In the genomic region with DNA sequence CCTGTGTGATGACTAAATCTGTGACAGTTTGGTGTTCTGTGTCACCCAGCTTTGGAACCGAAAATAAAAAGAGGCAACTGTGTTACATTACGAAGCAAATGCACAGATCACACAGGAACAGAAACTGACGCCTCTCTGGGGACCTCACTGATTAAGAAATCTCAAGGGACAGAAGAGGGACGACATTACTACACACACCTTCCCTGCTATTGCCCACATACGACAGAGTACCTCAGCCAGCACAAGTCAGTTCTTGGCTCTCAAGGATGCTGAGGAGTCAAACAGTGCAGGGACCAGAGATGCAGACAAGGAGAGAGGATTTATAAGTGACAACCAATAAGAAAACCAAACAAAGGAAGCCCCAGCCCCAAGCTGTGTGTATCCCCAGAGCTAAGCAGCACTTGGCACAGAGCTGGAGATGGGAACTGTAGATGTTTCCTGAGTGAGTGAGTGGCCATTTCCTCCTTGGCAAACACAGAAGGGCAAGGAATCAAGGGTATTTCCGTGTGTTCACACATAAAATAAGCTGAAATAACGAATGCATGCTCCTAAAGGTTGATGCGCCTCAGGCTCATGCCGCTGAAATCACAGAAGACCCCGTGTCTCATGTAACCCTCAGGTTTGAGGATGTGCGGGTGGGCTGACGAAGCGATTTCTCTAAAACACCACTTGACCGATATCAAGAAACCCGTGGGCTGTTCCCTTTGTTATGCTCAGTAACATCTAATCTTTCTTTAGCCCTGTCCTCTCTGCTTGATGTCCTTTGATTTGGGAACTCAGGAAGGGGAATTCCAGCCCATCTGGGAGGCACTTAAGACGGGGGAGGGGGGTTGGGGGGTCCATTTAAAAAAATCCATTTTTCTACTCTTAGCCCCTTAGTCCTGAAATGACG, we compare ENCODE assay signal across 9 mouse cellular contexts. TPM values are rescaled to one million over a fixed set of nuclear protein-coding genes. Genes with fewer than 3 reads are reported as not detected.
DNase-seq lines count a peak whose midpoint lies in the region; ATAC-seq and TF ChIP-seq lines count a peak whose summit lies in the region.
"Had no signal": no experiment of that assay in that cellular context is flagged by ENCODE, and none has a peak within 500 bp of the region (broad histone marks: within the 10 kb centered on the region; RNA-seq: fewer than 3 reads in every experiment).

No protein-coding gene starts in this region.

- H3K4me2 ChIP-seq in stomach, embryonic 15.5 days: 0 out of 2 replicates have a peak overlapping the region, but pooled peaks have one; percentile 21
- no peak overlapping the region for H3K4me2 ChIP-seq in stomach, postnatal 0 days (replicated peaks; ENCODE audit: low read depth)
- peak overlapping the region; percentile 14 for H3K4me2 ChIP-seq in heart, embryonic 16.5 days (ENCODE audit: low read depth, low read length)
- H3K4me2 ChIP-seq in forebrain, embryonic 16.5 days (ENCODE audit: low read length): no peak overlapping the region
- no peak overlapping the region for H3K4me2 ChIP-seq in forebrain, embryonic 15.5 days (replicated peaks)

- no peaks in the 10 kb centered on the region for H3K27me3 ChIP-seq in stomach, embryonic 15.5 days (replicated peaks)
- no peaks in the 10 kb centered on the region for H3K27me3 ChIP-seq in stomach, postnatal 0 days (ENCODE audit: control insufficient read depth, insufficient read depth, low read length)
- no peaks in the 10 kb centered on the region for H3K27me3 ChIP-seq in heart, embryonic 16.5 days (ENCODE audit: control insufficient read depth, insufficient read depth, low read length)
- no peaks in the 10 kb centered on the region for H3K27me3 ChIP-seq in forebrain, embryonic 16.5 days (replicated peaks; ENCODE audit: control insufficient read depth, insufficient read depth, low read length)
- H3K27me3 ChIP-seq in forebrain, embryonic 15.5 days: no peaks in the 10 kb centered on the region

- H3K36me3 ChIP-seq in stomach, embryonic 15.5 days: no peaks in the 10 kb centered on the region
- no peaks in the 10 kb centered on the region for H3K36me3 ChIP-seq in stomach, postnatal 0 days (ENCODE audit: control insufficient read depth, insufficient read depth, low read length)
- H3K36me3 ChIP-seq in heart, embryonic 16.5 days (ENCODE audit: control insufficient read depth, insufficient read depth): no peaks in the 10 kb centered on the region
- H3K36me3 ChIP-seq in forebrain, embryonic 16.5 days (ENCODE audit: control insufficient read depth, insufficient read depth): no peaks in the 10 kb centered on the region
- H3K36me3 ChIP-seq in forebrain, embryonic 15.5 days: no peaks in the 10 kb centered on the region

- no peak overlapping the region for H3K9ac ChIP-seq in stomach, embryonic 15.5 days
- no peak overlapping the region for H3K9ac ChIP-seq in stomach, postnatal 0 days (ENCODE audit: low read length)
- H3K9ac ChIP-seq in heart, embryonic 16.5 days (ENCODE audit: low read length): no peak overlapping the region
- H3K9ac ChIP-seq in forebrain, embryonic 16.5 days (replicated peaks; ENCODE audit: low read depth, low read length): no peak overlapping the region
- H3K9ac ChIP-seq in forebrain, embryonic 15.5 days (replicated peaks): no peak overlapping the region

- H3K4me3 ChIP-seq in stomach, embryonic 15.5 days (replicated peaks): no peak overlapping the region
- no peak overlapping the region for H3K4me3 ChIP-seq in stomach, postnatal 0 days (ENCODE audit: low read depth, low read length)
- no peak overlapping the region for H3K4me3 ChIP-seq in heart, embryonic 16.5 days (ENCODE audit: low read length)
- no peak overlapping the region for H3K4me3 ChIP-seq in forebrain, embryonic 16.5 days (replicated peaks; ENCODE audit: low read length)
- H3K4me3 ChIP-seq in forebrain, embryonic 15.5 days: no peak overlapping the region
- H3K4me3 ChIP-seq: layer of hippocampus, adult 2 months had no signal

- no peak for TF ChIP-seq EP300 in stomach, postnatal 0 days (optimal IDR thresholded peaks at IDR 0.05)

- H3K9me3 ChIP-seq in stomach, embryonic 15.5 days: no peaks in the 10 kb centered on the region
- H3K9me3 ChIP-seq in stomach, postnatal 0 days (ENCODE audit: control insufficient read depth, low read length): no peaks in the 10 kb centered on the region
- H3K9me3 ChIP-seq in heart, embryonic 16.5 days (replicated peaks; ENCODE audit: control insufficient read depth, low read length): no peaks in the 10 kb centered on the region
- no peaks in the 10 kb centered on the region for H3K9me3 ChIP-seq in forebrain, embryonic 16.5 days (ENCODE audit: control insufficient read depth, low read length)
- no peaks in the 10 kb centered on the region for H3K9me3 ChIP-seq in forebrain, embryonic 15.5 days

- TF ChIP-seq CTCF in stomach, postnatal 0 days (IDR thresholded peaks at IDR 0.05; ENCODE audit: low read depth): no peak

- no peak for ATAC-seq in stomach, embryonic 15.5 days (ENCODE audit: insufficient read depth, low FRiP score, low read depth)
- ATAC-seq in stomach, postnatal 0 days (ENCODE audit: low FRiP score, low TSS enrichment): no peak
- ATAC-seq in heart, embryonic 16.5 days (replicated peaks; ENCODE audit: extremely low read depth, insufficient read depth, low FRiP score): no peak; the same call in 1 of the 2 replicates
- ATAC-seq in forebrain, embryonic 16.5 days: no peak
- no peak for ATAC-seq in forebrain, embryonic 15.5 days (replicated peaks)

- H3K27ac ChIP-seq in stomach, embryonic 15.5 days: peak overlapping the region; percentile 21; the same call in 1 of the 2 replicates
- H3K27ac ChIP-seq in stomach, postnatal 0 days (replicated peaks): no peak overlapping the region
- H3K27ac ChIP-seq in heart, embryonic 16.5 days (ENCODE audit: low read length): peak overlapping the region; percentile 38
- no peak overlapping the region for H3K27ac ChIP-seq in forebrain, embryonic 16.5 days (ENCODE audit: low read length)
- no peak overlapping the region for H3K27ac ChIP-seq in forebrain, embryonic 15.5 days (replicated peaks)
- H3K27ac ChIP-seq: layer of hippocampus, adult 2 months had no signal

- DNase-seq in stomach, postnatal 0 days (ENCODE audit: low spot score): no peak
- peak; percentile 44 for DNase-seq in lung, postnatal 14 days
- DNase-seq in embryo, embryonic 10.5 days (ENCODE audit: low spot score): no peak
- DNase-seq: embryo, embryonic 11 days had no signal

- WGBS in stomach, embryonic 15.5 days: 63% methylated on average over 17 of the region's 17 CpGs
- 67% methylated on average over 17 of the region's 17 CpGs for WGBS in stomach, postnatal 0 days
- 49% methylated on average over 17 of the region's 17 CpGs for WGBS in heart, embryonic 16.5 days
- WGBS in forebrain, embryonic 16.5 days: 73% methylated on average over 17 of the region's 17 CpGs
- 73% methylated on average over 17 of the region's 17 CpGs for WGBS in forebrain, embryonic 15.5 days

- no peaks in the 10 kb centered on the region for H3K4me1 ChIP-seq in stomach, embryonic 15.5 days
- no peaks in the 10 kb centered on the region for H3K4me1 ChIP-seq in stomach, postnatal 0 days (replicated peaks; ENCODE audit: control insufficient read depth, insufficient read depth)
- peaks cover 2% of the 10 kb centered on the region for H3K4me1 ChIP-seq in heart, embryonic 16.5 days (ENCODE audit: control insufficient read depth, insufficient read depth, low read length)
- H3K4me1 ChIP-seq in forebrain, embryonic 16.5 days (replicated peaks; ENCODE audit: control insufficient read depth, insufficient read depth, low read length): no peaks in the 10 kb centered on the region
- H3K4me1 ChIP-seq in forebrain, embryonic 15.5 days: no peaks in the 10 kb centered on the region

RNA-seq across cellular contexts. Expression of gene Cep19, which starts 25.1 kb away (rescaled TPM):
- polyA plus RNA-seq in stomach, embryonic 15.5 days (2015; fragmentation: Nextera tagmentation; extraction: Ambion mirVana): 26.6 and 27.8 TPM in 2 replicates
- 19.0 and 19.1 TPM in 2 replicates for polyA plus RNA-seq in stomach, postnatal 0 days (2015; fragmentation: Nextera tagmentation; extraction: Ambion mirVana)
- polyA plus RNA-seq in heart, embryonic 16.5 days (2015; fragmentation: Nextera tagmentation; extraction: Ambion mirVana): 21.7 and 26.3 TPM in 2 replicates
- 48.4 and 56.3 TPM in 2 replicates for polyA plus RNA-seq in forebrain, embryonic 16.5 days (2015; fragmentation: Nextera tagmentation; extraction: Ambion mirVana)
- 41.7 and 45.7 TPM in 2 replicates for polyA plus RNA-seq in forebrain, embryonic 15.5 days (2015; fragmentation: Nextera tagmentation; extraction: Ambion mirVana)

RNA-seq across cellular contexts. Expression of gene Pigx, which starts 25.1 kb away (rescaled TPM):
- 89.0 and 91.8 TPM in 2 replicates for polyA plus RNA-seq in stomach, embryonic 15.5 days (2015; fragmentation: Nextera tagmentation; extraction: Ambion mirVana)
- 69.8 and 71.8 TPM in 2 replicates for polyA plus RNA-seq in stomach, postnatal 0 days (2015; fragmentation: Nextera tagmentation; extraction: Ambion mirVana)
- 63.6 and 73.0 TPM in 2 replicates for polyA plus RNA-seq in heart, embryonic 16.5 days (2015; fragmentation: Nextera tagmentation; extraction: Ambion mirVana)
- 121 and 122 TPM in 2 replicates for polyA plus RNA-seq in forebrain, embryonic 16.5 days (2015; fragmentation: Nextera tagmentation; extraction: Ambion mirVana)
- polyA plus RNA-seq in forebrain, embryonic 15.5 days (2015; fragmentation: Nextera tagmentation; extraction: Ambion mirVana): 130 TPM in 2 replicates

RNA-seq across cellular contexts. Expression of gene Nrros, which starts 40.7 kb away (rescaled TPM):
- 16.3 and 19.5 TPM in 2 replicates for polyA plus RNA-seq in stomach, embryonic 15.5 days (2015; fragmentation: Nextera tagmentation; extraction: Ambion mirVana)
- polyA plus RNA-seq in stomach, postnatal 0 days (2015; fragmentation: Nextera tagmentation; extraction: Ambion mirVana): 8.2 TPM in 2 replicates
- 18.1 and 20.5 TPM in 2 replicates for polyA plus RNA-seq in heart, embryonic 16.5 days (2015; fragmentation: Nextera tagmentation; extraction: Ambion mirVana)
- 9.0 TPM in 2 replicates for polyA plus RNA-seq in forebrain, embryonic 16.5 days (2015; fragmentation: Nextera tagmentation; extraction: Ambion mirVana)
- 7.8 and 8.2 TPM in 2 replicates for polyA plus RNA-seq in forebrain, embryonic 15.5 days (2015; fragmentation: Nextera tagmentation; extraction: Ambion mirVana)

RNA-seq across cellular contexts. Expression of gene Pak2, which starts 45.5 kb away (rescaled TPM):
- 33.6 and 36.6 TPM in 2 replicates for polyA plus RNA-seq in stomach, embryonic 15.5 days (2015; fragmentation: Nextera tagmentation; extraction: Ambion mirVana)
- 22.2 and 23.6 TPM in 2 replicates for polyA plus RNA-seq in stomach, postnatal 0 days (2015; fragmentation: Nextera tagmentation; extraction: Ambion mirVana)
- polyA plus RNA-seq in heart, embryonic 16.5 days (2015; fragmentation: Nextera tagmentation; extraction: Ambion mirVana): 23.9 and 26.5 TPM in 2 replicates
- 42.9 and 50.9 TPM in 2 replicates for polyA plus RNA-seq in forebrain, embryonic 16.5 days (2015; fragmentation: Nextera tagmentation; extraction: Ambion mirVana)
- polyA plus RNA-seq in forebrain, embryonic 15.5 days (2015; fragmentation: Nextera tagmentation; extraction: Ambion mirVana): 45.4 and 46.1 TPM in 2 replicates

RNA-seq across cellular contexts. Expression of gene Bex6, which starts 54.9 kb away (rescaled TPM):
- 0.30 and 0.33 TPM in 2 replicates for polyA plus RNA-seq in stomach, embryonic 15.5 days (2015; fragmentation: Nextera tagmentation; extraction: Ambion mirVana)
- polyA plus RNA-seq in stomach, postnatal 0 days (2015; fragmentation: Nextera tagmentation; extraction: Ambion mirVana): not detected in 2 replicates
- polyA plus RNA-seq in heart, embryonic 16.5 days (2015; fragmentation: Nextera tagmentation; extraction: Ambion mirVana): 0.47 and 1.1 TPM in 2 replicates
- not detected in 2 replicates for polyA plus RNA-seq in forebrain, embryonic 16.5 days (2015; fragmentation: Nextera tagmentation; extraction: Ambion mirVana)
- not detected in 2 replicates for polyA plus RNA-seq in forebrain, embryonic 15.5 days (2015; fragmentation: Nextera tagmentation; extraction: Ambion mirVana)

Comparison
In these comparisons a context has a peak if more than half of its experiments do, and no peak if none do; other contexts are left out.
1. H3K27ac ChIP-seq: peak in stomach, embryonic 15.5 days (single experiment) and heart, embryonic 16.5 days (single experiment); none in stomach, postnatal 0 days (single experiment), forebrain, embryonic 16.5 days (single experiment) and forebrain, embryonic 15.5 days (single experiment).
2. H3K4me2 ChIP-seq: peak in stomach, embryonic 15.5 days (single experiment) and heart, embryonic 16.5 days (single experiment); none in stomach, postnatal 0 days (single experiment), forebrain, embryonic 16.5 days (single experiment) and forebrain, embryonic 15.5 days (single experiment).